Mouse (Mus musculus) large intestine, adult 2 months (tissue): ENCODE data around the gene Mta1. TPM values are rescaled to one million over a fixed set of nuclear protein-coding genes. Genes with fewer than 3 reads are reported as not detected.
A peak's percentile ranks its signal among the peaks of the same experiment; 100 is the strongest.

Experiments used
- DNase-seq: peaks from one replicate; pipeline ENCODE4 v3.0.0-alpha.2; 2012; ENCODE audit warnings: low read depth, low spot score
- WGBS: fragments of 180-500 bp; shearing (Covaris S2); methylation state at CpG from one replicate; pipeline ENCODE4 v1.1.7; 2018; 5-methylcytosine and 5-hydroxymethylcytosine counted together
- polyA plus RNA-seq: library from polyadenylated mRNA; depleted of rRNA; stranded (reverse); fragments of >200 nt; gene quantifications from 2 replicates; pipeline ENCODE4 v1.2.3, GENCODE M21; 2012; rRNA removed

The Mta1 gene
- polyA plus RNA-seq = 26.5 and 35.5 TPM in 2 replicates

GRCm38 (mm10) chr12:113097749-113098281 lies at the start of gene Mta1:
TSS of gene Mta1 (plus strand) at chr12:113098278.
- no peak for DNase-seq

GRCm38 (mm10) chr12:113049836-113050235 lies 48.2 kb upstream of the Mta1 start:
- 78% methylated on average over 9 of the region's 9 CpGs for WGBS
- DNase-seq = no peak

More at GRCm38 (mm10) chr12:113097749-113098281, at the start of gene Mta1:
- 3% methylated on average over 35 of the region's 53 CpGs for WGBS

- no peak for DNase-seq
- WGBS = 84% methylated on average over 12 of the region's 12 CpGs
Measured at GRCm38 (mm10) chr12:113050671-113051070, 47.4 kb upstream of the Mta1 start.

- 65% methylated on average over 9 of the region's 9 CpGs for WGBS
- DNase-seq = no peak
Measured at GRCm38 (mm10) chr12:113051628-113052403, 46.3 kb upstream of the Mta1 start.

GRCm38 (mm10) chr12:113056089-113056488 lies 42.0 kb upstream of the Mta1 start:
- DNase-seq = no peak
- 86% methylated on average over 8 of the region's 8 CpGs for WGBS

- DNase-seq = no peak
- 90% methylated on average over 5 of the region's 5 CpGs for WGBS
Measured at GRCm38 (mm10) chr12:113060178-113060577, 37.9 kb upstream of the Mta1 start.

GRCm38 (mm10) chr12:113061606-113062005 lies 36.5 kb upstream of the Mta1 start:
- WGBS = 84% methylated on average over 9 of the region's 9 CpGs
- DNase-seq = no peak

- DNase-seq = no peak
- WGBS = 85% methylated on average over 10 of the region's 10 CpGs
Measured at GRCm38 (mm10) chr12:113062201-113062600, 35.9 kb upstream of the Mta1 start.

- DNase-seq = no peak
- WGBS = 96% methylated on average over 7 of the region's 7 CpGs
Measured at GRCm38 (mm10) chr12:113063700-113064099, 34.4 kb upstream of the Mta1 start.

- no peak for DNase-seq
- WGBS = 91% methylated on average over 7 of the region's 7 CpGs
Measured at GRCm38 (mm10) chr12:113068002-113068401, 30.1 kb upstream of the Mta1 start.

- 94% methylated on average over 6 of the region's 6 CpGs for WGBS
Measured at GRCm38 (mm10) chr12:113069389-113069788, 28.7 kb upstream of the Mta1 start.

GRCm38 (mm10) chr12:113071321-113071720 lies 26.8 kb upstream of the Mta1 start:
- no peak for DNase-seq
- 84% methylated on average over 6 of the region's 6 CpGs for whole genome bisulfite sequencing

More at GRCm38 (mm10) chr12:113069389-113069788, 28.7 kb upstream of the Mta1 start:
- no peak for DNase-seq

GRCm38 (mm10) chr12:113071827-113072226 lies 26.3 kb upstream of the Mta1 start:
- no peak for DNase-seq
- 65% methylated on average over 6 of the region's 6 CpGs for WGBS

GRCm38 (mm10) chr12:113073420-113074328 lies 24.4 kb upstream of the Mta1 start:
- DNase-seq = peak; percentile 11

GRCm38 (mm10) chr12:113074329-113075062 lies 23.6 kb upstream of the Mta1 start, which contains the start of gene Tex22:
TSS of gene Tex22 (plus strand) at chr12:113074502.
- WGBS = 2% methylated on average over 32 of the region's 32 CpGs
- peak; percentile 54 for DNase-seq

More at GRCm38 (mm10) chr12:113073420-113074328, 24.4 kb upstream of the Mta1 start:
- 15% methylated on average over 15 of the region's 15 CpGs for WGBS

GRCm38 (mm10) chr12:113075063-113075454 lies 23.0 kb upstream of the Mta1 start:
- 5% methylated on average over 10 of the region's 10 CpGs for WGBS
- DNase-seq = peak; percentile 60

- DNase-seq = no peak
- WGBS = 59% methylated on average over 6 of the region's 6 CpGs
Measured at GRCm38 (mm10) chr12:113075486-113075885, 22.6 kb upstream of the Mta1 start.

- no peak for DNase-seq
- WGBS = 61% methylated on average over 3 of the region's 3 CpGs
Measured at GRCm38 (mm10) chr12:113087276-113087675, 10.8 kb upstream of the Mta1 start.

GRCm38 (mm10) chr12:113088026-113088425 lies 10.1 kb upstream of the Mta1 start:
- DNase-seq = no peak
- WGBS = 48% methylated on average over 4 of the region's 4 CpGs
